Mouse (Mus musculus): ENCODE data around the gene Zkscan17. TPM values are rescaled to one million over a fixed set of nuclear protein-coding genes. Genes with fewer than 3 reads are reported as not detected.
A peak's percentile ranks its signal among the peaks of the same experiment; 100 is the strongest.

Gene Zkscan17
- polyA plus RNA-seq, 1 experiment from 2014 or later = 16.6 TPM

DNA sequence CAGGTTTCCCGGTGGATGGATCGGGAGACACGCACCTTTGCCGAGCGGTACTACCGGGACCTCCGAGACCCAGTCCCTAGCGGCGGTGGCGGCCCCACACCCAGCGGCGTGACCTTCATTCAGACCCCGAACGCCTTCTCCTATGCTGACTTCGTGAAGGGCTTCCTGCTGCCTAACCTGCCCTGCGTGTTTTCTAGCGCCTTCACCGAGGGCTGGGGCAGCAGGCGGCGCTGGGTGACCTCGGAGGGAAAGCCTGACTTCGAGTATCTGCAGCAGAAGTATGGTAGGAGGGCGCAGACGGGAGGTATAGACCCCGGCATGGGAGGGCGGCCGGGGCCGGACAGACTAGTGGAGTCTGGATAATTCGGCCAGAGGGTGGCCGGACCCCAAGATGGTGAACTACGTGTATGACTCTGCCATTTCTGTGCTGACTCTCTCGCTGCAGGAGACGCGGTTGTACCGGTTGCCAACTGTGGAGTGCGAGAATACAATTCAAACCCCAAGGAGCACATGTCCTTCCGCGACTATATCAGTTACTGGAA lies 76.2 kb downstream of the Zkscan17 start:
- under 1% methylated on average over 38 of the region's 38 CpGs for WGBS
- Histone ChIP-seq H3K9me3 (ENCODE audit: control insufficient read depth, low read length) (no peaks in the 10 kb centered on the region), H3K27ac (ENCODE audit: low read length) (peak overlapping the region; percentile 61; the same call in 1 of the 2 replicates), H3K36me3 (ENCODE audit: control insufficient read depth, insufficient read depth) (0 out of 2 replicates have a peak, but pooled peaks cover 9% of the 10 kb centered on the region), H3K27me3 (replicated peaks; ENCODE audit: control insufficient read depth, insufficient read depth, low read length) (no peaks in the 10 kb centered on the region), H3K4me3 (replicated peaks; ENCODE audit: low read length) (peak overlapping the region; percentile 90), H3K9ac (replicated peaks; ENCODE audit: low read depth, low read length) (peak overlapping the region; percentile 80), H3K4me1 (replicated peaks; ENCODE audit: control insufficient read depth, insufficient read depth, low read length) (peaks cover 24% of the 10 kb centered on the region), H3K4me2 (ENCODE audit: low read length) (peak overlapping the region; percentile 99)
- peak; percentile 61 for ATAC-seq

DNA sequence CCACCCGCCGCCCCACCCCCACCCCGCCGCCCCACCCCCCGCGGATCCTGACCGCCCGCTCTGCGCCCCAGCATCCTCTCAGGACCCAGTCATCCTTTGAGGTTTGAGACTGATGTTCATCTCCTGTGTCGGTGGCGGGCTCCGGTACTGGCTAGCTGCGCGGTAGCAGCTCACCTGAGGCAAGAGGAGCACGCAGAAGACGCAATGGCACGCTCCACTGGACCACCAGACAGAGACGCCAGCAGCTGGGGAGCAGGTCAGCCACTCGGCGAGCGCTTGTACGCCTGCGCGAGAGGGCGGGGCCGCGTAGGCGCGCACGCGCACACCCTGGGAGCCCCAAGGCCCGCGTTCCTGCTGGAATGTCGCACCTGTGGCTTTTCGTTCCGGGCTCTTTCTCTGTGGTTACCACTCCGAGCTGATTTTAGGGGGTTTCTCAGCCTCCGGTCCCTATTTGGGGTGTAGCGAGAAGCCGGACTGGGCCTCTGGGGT lies 76.8 kb downstream of the Zkscan17 start, which contains the start of gene Jmjd4:
TSS of gene Jmjd4 (plus strand) at position 305 of the 489 bp plus-strand sequence.
- Histone ChIP-seq H3K27ac (ENCODE audit: low read length) (peak within 1 kb of the TSS; percentile 80), H3K27me3 (replicated peaks; ENCODE audit: control insufficient read depth, insufficient read depth, low read length) (no peaks in the 10 kb centered on the region), H3K9ac (replicated peaks; ENCODE audit: low read depth, low read length) (peak within 1 kb of the TSS; percentile 80), H3K9me3 (ENCODE audit: control insufficient read depth, low read length) (no peaks in the 10 kb centered on the region), H3K4me2 (ENCODE audit: low read length) (peak within 1 kb of the TSS; percentile 99), H3K4me3 (replicated peaks; ENCODE audit: low read length) (peak within 1 kb of the TSS; percentile 90), H3K4me1 (replicated peaks; ENCODE audit: control insufficient read depth, insufficient read depth, low read length) (peaks cover 24% of the 10 kb centered on the region), H3K36me3 (ENCODE audit: control insufficient read depth, insufficient read depth) (0 out of 2 replicates have a peak, but pooled peaks cover 9% of the 10 kb centered on the region)
- peak; percentile 97 for ATAC-seq
- 0% methylated on average over 30 of the region's 40 CpGs for WGBS

GRCm38 (mm10) chr11:59443102-59443501 lies 83.4 kb downstream of the Zkscan17 start:
- H3K9me3 ChIP-seq (ENCODE audit: control insufficient read depth, low read length) = peaks cover 2% of the 10 kb centered on the region; the same call in 1 of the 2 replicates
- no peak overlapping the region for H3K27ac ChIP-seq (ENCODE audit: low read length)
- no peak overlapping the region for H3K9ac ChIP-seq (replicated peaks; ENCODE audit: low read depth, low read length)
- H3K4me1 ChIP-seq (replicated peaks; ENCODE audit: control insufficient read depth, insufficient read depth, low read length) = peaks cover 4% of the 10 kb centered on the region; the same call in 1 of the 2 replicates
- H3K4me2 ChIP-seq (ENCODE audit: low read length) = no peak overlapping the region
- H3K27me3 ChIP-seq (replicated peaks; ENCODE audit: control insufficient read depth, insufficient read depth, low read length) = no peaks in the 10 kb centered on the region
- H3K4me3 ChIP-seq (replicated peaks; ENCODE audit: low read length) = no peak overlapping the region
- no peak for ATAC-seq
- peaks cover 5% of the 10 kb centered on the region for H3K36me3 ChIP-seq (ENCODE audit: control insufficient read depth, insufficient read depth)

DNA sequence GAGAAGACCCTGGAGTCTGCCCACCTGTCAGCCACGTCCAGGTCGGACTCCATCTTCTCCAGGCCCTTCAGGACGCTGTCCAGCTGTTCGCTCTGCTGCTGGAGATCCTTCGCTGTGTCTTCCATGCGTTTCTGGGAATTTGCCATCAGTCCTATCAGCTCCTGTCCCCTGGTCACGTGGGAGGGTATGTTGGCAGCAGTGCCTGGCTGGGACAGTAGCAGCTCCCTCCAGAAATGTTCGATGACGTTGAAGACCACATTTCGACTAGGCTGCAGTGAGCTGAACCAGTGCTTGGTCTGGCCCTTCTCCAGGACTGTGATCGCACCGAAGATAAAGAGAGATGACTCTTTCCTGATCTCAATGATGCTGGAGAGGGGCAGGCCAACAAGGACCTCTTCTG lies 88.6 kb downstream of the Zkscan17 start:
- Histone ChIP-seq H3K36me3 (ENCODE audit: control insufficient read depth, insufficient read depth) (peaks cover 22% of the 10 kb centered on the region), H3K27me3 (replicated peaks; ENCODE audit: control insufficient read depth, insufficient read depth, low read length) (no peaks in the 10 kb centered on the region), H3K9me3 (ENCODE audit: control insufficient read depth, low read length) (0 out of 2 replicates have a peak, but pooled peaks cover 3% of the 10 kb centered on the region), H3K27ac (ENCODE audit: low read length) (no peak overlapping the region), H3K4me3 (replicated peaks; ENCODE audit: low read length) (no peak overlapping the region), H3K9ac (replicated peaks; ENCODE audit: low read depth, low read length) (no peak overlapping the region), H3K4me2 (ENCODE audit: low read length) (no peak overlapping the region), H3K4me1 (replicated peaks; ENCODE audit: control insufficient read depth, insufficient read depth, low read length) (no peaks in the 10 kb centered on the region)
- no peak for ATAC-seq
- WGBS = 94% methylated on average over 12 of the region's 12 CpGs

Other genes with a start within 250 kb of the Zkscan17 start
- 0.35 and 0.73 TPM in 2 replicates for gene Wnt3a, start 236.0 kb downstream of the Zkscan17 start, polyA plus RNA-seq (2015; fragmentation: Nextera tagmentation; extraction: Ambion mirVana)
- 1.5 and 1.6 TPM in 2 replicates for gene Wnt9a, start 219.8 kb downstream of the Zkscan17 start, polyA plus RNA-seq (2015; fragmentation: Nextera tagmentation; extraction: Ambion mirVana)
- gene Prss38, start 151.1 kb downstream of the Zkscan17 start, polyA plus RNA-seq (2015; fragmentation: Nextera tagmentation; extraction: Ambion mirVana) = not detected in 2 replicates
- 11.8 and 14.1 TPM in 2 replicates for gene Jmjd4, start 76.7 kb downstream of the Zkscan17 start, polyA plus RNA-seq (2015; fragmentation: Nextera tagmentation; extraction: Ambion mirVana)
- 418 and 445 TPM in 2 replicates for gene Snap47, start 75.6 kb downstream of the Zkscan17 start, polyA plus RNA-seq (2015; fragmentation: Nextera tagmentation; extraction: Ambion mirVana)
- gene Zfp867, start 54.3 kb downstream of the Zkscan17 start, polyA plus RNA-seq (2015; fragmentation: Nextera tagmentation; extraction: Ambion mirVana) = 15.3 and 17.6 TPM in 2 replicates
- gene Nlrp3, start 14.8 kb upstream of the Zkscan17 start, polyA plus RNA-seq (2015; fragmentation: Nextera tagmentation; extraction: Ambion mirVana) = 0.11 and 0.77 TPM in 2 replicates
- not detected in 2 replicates for gene Olfr222, start 49.5 kb upstream of the Zkscan17 start, polyA plus RNA-seq (2015; fragmentation: Nextera tagmentation; extraction: Ambion mirVana)
- not detected in 2 replicates for gene Olfr223, start 66.5 kb upstream of the Zkscan17 start, polyA plus RNA-seq (2015; fragmentation: Nextera tagmentation; extraction: Ambion mirVana)
- gene Mprip, start 134.6 kb upstream of the Zkscan17 start, polyA plus RNA-seq (2015; fragmentation: Nextera tagmentation; extraction: Ambion mirVana) = 51.7 and 51.9 TPM in 2 replicates

Data from forebrain, embryonic 16.5 days (tissue).